Mouse (Mus musculus) urinary bladder, adult 2 months (tissue): ENCODE measurements around the gene Timm8b. TPM values are rescaled to one million over a fixed set of nuclear protein-coding genes. Genes with fewer than 3 reads are reported as not detected.

Experiments used
- DNase-seq: peaks from one replicate; pipeline ENCODE4 v3.0.0; 2022; ENCODE audit warnings: low spot score
- polyA plus RNA-seq: library from polyadenylated mRNA; depleted of rRNA; stranded (reverse); fragments of >200 nt; gene quantifications from 2 replicates; pipeline ENCODE4 v1.2.3, GENCODE M21; 2012; rRNA removed

Timm8b gene
- 181 and 191 TPM in 2 replicates for polyA plus RNA-seq

GRCm38 (mm10) chr9:50603189-50603997 is at the start of gene Timm8b, which contains the start of gene Sdhd:
Gene Timm8b (plus strand): TSS chr9:50603910.
Gene Sdhd (minus strand): TSS chr9:50603812.
- DNase-seq, result peak; percentile 89

GRCm38 (mm10) chr9:50554241-50555093 is 49.2 kb upstream of the Timm8b start, which contains the start of gene Il18:
Gene Il18 (plus strand): TSS chr9:50554827.
- no peak for DNase-seq

GRCm38 (mm10) chr9:50555094-50555446 is 48.6 kb upstream of the Timm8b start, which contains the start of gene Bco2:
Gene Bco2 (minus strand): TSS chr9:50555181.
- no peak for DNase-seq

- DNase-seq, result no peak
Measured at GRCm38 (mm10) chr9:50561145-50561917, 42.4 kb upstream of the Timm8b start, which contains the start of gene Tex12. Gene Tex12 (minus strand): TSS chr9:50561325.

GRCm38 (mm10) chr9:50561918-50562360 is 41.8 kb upstream of the Timm8b start:
- no peak for DNase-seq

GRCm38 (mm10) chr9:50565173-50565572 is 38.5 kb upstream of the Timm8b start:
- DNase-seq, result no peak

- DNase-seq, result no peak
Measured at GRCm38 (mm10) chr9:50565940-50566339, 37.8 kb upstream of the Timm8b start.

- DNase-seq, result no peak
Measured at GRCm38 (mm10) chr9:50567372-50567771, 36.3 kb upstream of the Timm8b start.

- DNase-seq, result no peak
Measured at GRCm38 (mm10) chr9:50567881-50568280, 35.8 kb upstream of the Timm8b start.

GRCm38 (mm10) chr9:50569599-50570525 is 33.8 kb upstream of the Timm8b start:
- DNase-seq, result no peak

- DNase-seq, result no peak
Measured at GRCm38 (mm10) chr9:50580370-50580769, 23.3 kb upstream of the Timm8b start.

- DNase-seq, result no peak
Measured at GRCm38 (mm10) chr9:50585145-50585818, 18.4 kb upstream of the Timm8b start.

- no peak for DNase-seq
Measured at GRCm38 (mm10) chr9:50586955-50587354, 16.8 kb upstream of the Timm8b start.

- no peak for DNase-seq
Measured at GRCm38 (mm10) chr9:50590856-50591518, 12.7 kb upstream of the Timm8b start.

- DNase-seq, result no peak
Measured at GRCm38 (mm10) chr9:50592955-50593354, 10.8 kb upstream of the Timm8b start.

GRCm38 (mm10) chr9:50593544-50593943 is 10.2 kb upstream of the Timm8b start:
- DNase-seq, result no peak

GRCm38 (mm10) chr9:50594794-50595417 is 8.8 kb upstream of the Timm8b start:
- DNase-seq, result no peak

- DNase-seq, result no peak
Measured at GRCm38 (mm10) chr9:50596973-50597372, 6.7 kb upstream of the Timm8b start.

GRCm38 (mm10) chr9:50601536-50601935 is 2.2 kb upstream of the Timm8b start:
- no peak for DNase-seq
